Mouse (Mus musculus) forebrain, embryonic 11.5 days (tissue): ENCODE measurements around the gene Mmrn2. TPM values are rescaled to one million over a fixed set of nuclear protein-coding genes. Genes with fewer than 3 reads are reported as not detected.
"Not testable (repeated sequence)": the region's sequence is repeated elsewhere in the genome, so short reads cannot be mapped to it uniquely, and the experiment has no call there.

ENCODE experiments used
- ATAC-seq: fragments of 200-750 bp; cut with Nextera tagmentation; replicated peaks from 2 replicates; pipeline ENCODE4 v1.8.0; 2017; ENCODE audit warnings: moderate TSS enrichment; ENCODE audit not compliant: low FRiP score
- DNase-seq: peaks from one replicate; pipeline ENCODE4 v3.0.0-alpha.2; 2017; ENCODE audit warnings: low spot score
- H3K27ac ChIP-seq: fragments of 300-500 bp; sonication (generic); 2 replicates; pipeline ENCODE4 v1.5.1; 2014; ENCODE audit warnings: low read depth, low read length
- H3K27me3 ChIP-seq: fragments of 300-500 bp; sonication (generic); 2 replicates; pipeline ENCODE4 v1.6.1; 2014; ENCODE audit warnings: mild to moderate bottlenecking, low read length, mixed read lengths; ENCODE audit not compliant: control insufficient read depth, insufficient read depth
- H3K36me3 ChIP-seq: fragments of 300-500 bp; sonication (generic); 2 replicates; pipeline ENCODE4 v1.6.1; 2014; ENCODE audit warnings: mild to moderate bottlenecking, low read length, moderate library complexity, mixed read lengths; ENCODE audit not compliant: control insufficient read depth, insufficient read depth
- H3K4me1 ChIP-seq: fragments of 300-500 bp; sonication (generic); replicated peaks from 2 replicates; pipeline ENCODE4 v1.6.1; 2014; ENCODE audit warnings: low read length, mixed read lengths; ENCODE audit not compliant: control insufficient read depth, insufficient read depth
- H3K4me2 ChIP-seq: fragments of 300-500 bp; sonication (generic); 2 replicates; pipeline ENCODE4 v1.6.1; 2014; ENCODE audit warnings: low read depth, mild to moderate bottlenecking, low read length, moderate library complexity, mixed read lengths; ENCODE audit not compliant: severe bottlenecking
- H3K4me3 ChIP-seq: fragments of 300-500 bp; sonication (generic); 2 replicates; pipeline ENCODE4 v1.5.1; 2014; ENCODE audit warnings: low read depth, low read length
- H3K9ac ChIP-seq: fragments of 300-500 bp; sonication (generic); 2 replicates; pipeline ENCODE4 v1.6.1; 2014; ENCODE audit warnings: low read length
- H3K9me3 ChIP-seq: fragments of 300-500 bp; sonication (generic); 2 replicates; pipeline ENCODE4 v1.6.1; 2016; ENCODE audit warnings: low read length, mixed read lengths; ENCODE audit not compliant: control insufficient read depth
- WGBS: fragments of 180-500 bp; shearing (Covaris S2); extraction: QIAGEN DNeasy Blood & Tissue Kit; methylation state at CpG from one replicate; pipeline ENCODE4 v1.1.7; 2014; 5-methylcytosine and 5-hydroxymethylcytosine counted together
- polyA plus RNA-seq: library from polyadenylated mRNA; unstranded; fragments of >200 nt; fragmentation: Nextera tagmentation; extraction: Ambion mirVana; gene quantifications from 2 replicates; pipeline ENCODE4 v1.2.1, GENCODE M21; 2014

Mmrn2 gene
- polyA plus RNA-seq, 1 experiment from 2014 or later, result 7.2 TPM

DNA sequence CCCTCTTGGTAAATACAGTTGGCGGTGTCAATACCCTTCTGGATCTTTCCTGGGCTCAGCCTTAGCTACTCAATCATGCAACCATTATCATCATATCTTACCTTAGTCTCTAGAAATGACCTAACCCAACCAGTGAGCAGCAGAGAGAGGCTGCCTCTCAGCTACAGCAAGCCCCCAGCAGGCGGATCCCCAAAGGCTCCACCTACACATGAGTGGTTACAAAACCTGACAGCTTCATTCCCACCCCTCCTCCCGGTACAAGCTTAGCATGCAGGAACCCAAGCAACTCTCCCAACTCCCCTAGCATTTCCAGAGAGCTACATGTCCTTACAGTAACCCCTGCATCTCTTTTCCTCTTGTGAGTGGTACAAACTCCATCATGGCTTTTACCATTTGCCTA is 24.8 kb downstream of the Mmrn2 start:
- H3K4me1 ChIP-seq, result no peaks in the 10 kb centered on the region
- ATAC-seq, result no peak
- no peak overlapping the region for H3K4me3 ChIP-seq
- H3K9me3 ChIP-seq, result no peaks in the 10 kb centered on the region
- no peaks in the 10 kb centered on the region for H3K27me3 ChIP-seq
- H3K36me3 ChIP-seq, result peaks cover 2% of the 10 kb centered on the region; the same call in 1 of the 2 replicates
- DNase-seq, result peak; percentile 32
- H3K27ac ChIP-seq, result no peak overlapping the region
- WGBS, result 94% methylated on average over 3 of the region's 3 CpGs
- H3K4me2 ChIP-seq, result no peak overlapping the region
- H3K9ac ChIP-seq, result no peak overlapping the region

DNA sequence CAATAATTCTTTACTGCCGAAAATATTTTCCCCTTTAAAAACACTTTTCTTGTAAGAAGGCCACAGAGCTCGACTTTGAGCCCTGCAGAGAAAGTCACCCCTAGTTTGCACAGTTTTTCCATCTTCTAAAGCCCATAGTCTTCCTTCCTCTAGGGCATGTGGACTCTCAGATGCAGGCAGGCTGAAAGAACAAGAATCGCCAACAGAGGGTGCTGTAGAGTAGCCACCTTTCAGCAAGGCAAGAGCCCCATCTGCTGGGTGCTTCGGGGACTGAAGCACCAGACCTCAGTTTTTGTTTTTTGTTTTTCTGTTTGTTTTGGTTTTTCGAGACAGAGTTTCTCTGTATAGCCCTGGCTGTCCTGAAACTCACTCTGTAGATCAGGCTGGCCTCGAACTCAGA is 25.9 kb downstream of the Mmrn2 start:
- H3K4me3 ChIP-seq, result no peak overlapping the region
- WGBS, result 57% methylated on average over 6 of the region's 6 CpGs
- no peaks in the 10 kb centered on the region for H3K4me1 ChIP-seq
- DNase-seq (peak; percentile 86), ATAC-seq (no peak)
- peaks cover 2% of the 10 kb centered on the region; the same call in 1 of the 2 replicates for H3K36me3 ChIP-seq
- H3K9me3 ChIP-seq, result no peaks in the 10 kb centered on the region
- H3K27me3 ChIP-seq, result no peaks in the 10 kb centered on the region
- no peak overlapping the region for H3K9ac ChIP-seq
- no peak overlapping the region for H3K27ac ChIP-seq
- no peak overlapping the region for H3K4me2 ChIP-seq

DNA sequence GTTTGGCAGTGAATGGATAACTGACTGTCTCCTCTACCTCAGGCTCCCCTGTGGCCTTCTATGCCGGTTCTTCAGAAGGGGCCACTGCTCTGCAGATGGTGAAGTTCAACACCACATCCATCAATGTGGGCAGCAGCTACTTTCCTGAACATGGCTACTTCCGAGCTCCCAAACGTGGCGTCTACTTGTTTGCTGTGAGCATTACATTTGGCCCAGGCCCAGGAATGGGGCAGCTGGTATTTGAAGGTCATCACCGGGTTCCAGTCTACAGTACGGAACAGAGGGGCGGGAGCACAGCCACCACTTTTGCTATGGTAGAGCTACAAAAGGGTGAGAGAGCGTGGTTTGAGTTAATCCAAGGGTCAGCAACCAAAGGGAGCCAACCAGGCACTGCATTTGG is 27.6 kb downstream of the Mmrn2 start:
- no peak for ATAC-seq
- 88% methylated on average over 8 of the region's 8 CpGs for WGBS
- H3K9ac ChIP-seq, result no peak overlapping the region

DNA sequence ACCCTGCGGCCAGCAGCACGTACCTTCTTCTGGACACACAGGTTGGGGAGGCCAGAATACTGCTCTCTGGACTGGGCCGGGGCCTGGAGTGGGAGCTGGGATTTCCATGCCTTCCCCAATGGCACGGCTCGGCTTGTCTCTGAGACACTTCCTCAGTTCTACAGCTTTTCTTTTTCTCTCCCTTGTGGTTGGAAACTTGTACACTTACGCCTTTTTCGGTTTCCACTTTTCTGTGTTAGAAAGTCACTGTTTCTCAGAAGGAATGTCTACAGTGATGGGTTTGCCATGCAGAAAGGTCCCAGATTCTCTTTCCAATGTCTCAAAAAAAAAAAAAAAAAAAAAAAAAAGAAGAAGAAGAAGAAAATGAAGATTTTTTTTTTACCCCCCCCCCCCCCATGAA is 28.2 kb downstream of the Mmrn2 start:
- H3K36me3 ChIP-seq, result peaks cover 5% of the 10 kb centered on the region; the same call in 1 of the 2 replicates
- H3K27ac ChIP-seq, result no peak overlapping the region
- no peak overlapping the region for H3K4me3 ChIP-seq
- WGBS, result 96% methylated on average over 7 of the region's 7 CpGs
- no peaks in the 10 kb centered on the region for H3K4me1 ChIP-seq
- peak; percentile 47 for DNase-seq
- no peak overlapping the region for H3K4me2 ChIP-seq
- H3K27me3 ChIP-seq, result no peaks in the 10 kb centered on the region
- H3K9ac ChIP-seq, result no peak overlapping the region
- H3K9me3 ChIP-seq, result no peaks in the 10 kb centered on the region
- no peak for ATAC-seq

More for the DNA sequence above, 27.6 kb downstream of the Mmrn2 start:
- Histone ChIP-seq H3K36me3 (peaks cover 5% of the 10 kb centered on the region; the same call in 1 of the 2 replicates), H3K4me1 (no peaks in the 10 kb centered on the region), H3K4me3 (no peak overlapping the region), H3K4me2 (no peak overlapping the region), H3K9me3 (no peaks in the 10 kb centered on the region), H3K27me3 (no peaks in the 10 kb centered on the region), H3K27ac (no peak overlapping the region)
- DNase-seq, result peak; percentile 37

DNA sequence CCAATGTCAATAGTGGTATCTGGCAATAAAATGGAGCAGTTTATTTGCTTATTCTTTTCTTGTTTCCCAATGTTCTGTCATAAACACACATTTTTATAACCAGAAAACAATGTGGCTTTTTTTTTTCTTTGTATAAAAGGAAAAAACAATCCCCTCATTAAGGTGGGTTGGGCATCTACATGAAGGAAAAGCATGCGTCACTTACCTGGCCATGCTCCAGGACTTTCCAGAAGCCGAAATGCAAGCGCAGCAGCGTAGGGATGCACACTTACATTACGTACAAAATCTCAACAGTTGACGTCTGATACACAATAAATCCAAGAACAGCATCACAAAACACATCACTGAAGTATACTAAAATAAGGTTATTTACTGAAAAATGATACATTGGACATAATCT is 35.5 kb downstream of the Mmrn2 start:
- Histone ChIP-seq H3K27me3 (no peaks in the 10 kb centered on the region), H3K9me3 (no peaks in the 10 kb centered on the region), H3K4me2 (no peak overlapping the region), H3K27ac (no peak overlapping the region), H3K36me3 (peaks cover 11% of the 10 kb centered on the region), H3K4me3 (no peak overlapping the region), H3K9ac (no peak overlapping the region), H3K4me1 (no peaks in the 10 kb centered on the region)
- DNase-seq (no peak), ATAC-seq (no peak)
- 96% methylated on average over 6 of the region's 6 CpGs for WGBS

DNA sequence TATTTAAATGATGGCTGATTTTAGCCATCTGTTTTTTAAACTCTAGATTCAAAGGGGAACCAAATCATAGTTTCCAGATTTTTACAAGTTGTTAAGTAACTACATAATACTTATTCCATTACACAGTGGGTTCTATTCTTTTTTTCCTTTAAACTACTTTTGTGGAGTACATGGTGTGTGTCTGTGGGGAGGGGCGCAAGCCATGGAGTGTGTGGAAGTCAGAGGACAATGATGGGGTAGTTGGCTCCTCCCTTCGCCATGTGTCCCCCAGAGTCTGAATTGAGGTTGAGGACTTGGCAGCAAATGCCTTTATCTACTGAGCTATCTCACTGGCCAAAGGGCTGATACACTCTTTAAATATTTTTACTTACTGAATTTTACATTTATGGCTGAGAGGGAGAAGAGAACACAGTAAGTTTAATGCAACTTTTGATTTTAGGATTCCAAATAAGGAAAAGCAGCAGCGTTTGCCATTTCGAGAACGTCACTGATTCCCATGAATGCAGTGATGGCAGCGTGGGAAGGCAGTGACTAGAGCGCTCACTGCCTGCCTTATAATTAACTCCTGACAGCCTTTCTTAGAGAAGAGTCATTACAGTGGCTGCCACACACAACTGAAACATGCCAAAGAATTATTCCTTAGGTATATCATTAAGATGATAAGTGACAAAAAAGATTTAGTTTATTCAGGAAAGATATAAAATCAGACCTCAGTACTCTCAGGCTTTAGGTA is 37.1 kb downstream of the Mmrn2 start:
- peak; percentile 31 for DNase-seq
- Histone ChIP-seq H3K9ac (no peak overlapping the region), H3K27me3 (no peaks in the 10 kb centered on the region), H3K4me1 (no peaks in the 10 kb centered on the region), H3K27ac (no peak overlapping the region), H3K36me3 (peaks cover 11% of the 10 kb centered on the region), H3K4me2 (no peak overlapping the region), H3K9me3 (no peaks in the 10 kb centered on the region), H3K4me3 (no peak overlapping the region)
- 94% methylated on average over 7 of the region's 7 CpGs for WGBS
- no peak for ATAC-seq

DNA sequence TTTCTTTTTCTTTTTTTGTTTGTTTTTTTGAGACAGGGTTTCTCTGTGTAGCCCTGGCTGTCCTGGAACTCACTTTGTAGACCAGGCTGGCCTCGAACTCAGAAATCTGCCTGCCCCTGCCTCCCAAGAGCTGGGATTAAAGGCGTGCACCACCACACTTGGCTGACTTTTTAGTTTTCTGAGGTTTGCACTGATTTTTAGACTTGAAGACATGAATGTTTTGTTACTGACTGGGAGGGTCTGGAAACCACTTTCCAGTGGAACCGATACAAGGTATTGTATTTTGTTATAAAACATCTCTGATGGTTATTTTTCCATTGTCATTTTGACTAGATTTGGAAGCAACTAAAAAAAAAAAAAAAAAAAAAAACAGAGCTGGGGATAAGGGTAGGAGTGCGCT is 41.7 kb downstream of the Mmrn2 start:
- WGBS, result 98% methylated on average over 4 of the region's 4 CpGs
- H3K36me3 ChIP-seq, ATAC-seq: not testable (repeated sequence)

DNA sequence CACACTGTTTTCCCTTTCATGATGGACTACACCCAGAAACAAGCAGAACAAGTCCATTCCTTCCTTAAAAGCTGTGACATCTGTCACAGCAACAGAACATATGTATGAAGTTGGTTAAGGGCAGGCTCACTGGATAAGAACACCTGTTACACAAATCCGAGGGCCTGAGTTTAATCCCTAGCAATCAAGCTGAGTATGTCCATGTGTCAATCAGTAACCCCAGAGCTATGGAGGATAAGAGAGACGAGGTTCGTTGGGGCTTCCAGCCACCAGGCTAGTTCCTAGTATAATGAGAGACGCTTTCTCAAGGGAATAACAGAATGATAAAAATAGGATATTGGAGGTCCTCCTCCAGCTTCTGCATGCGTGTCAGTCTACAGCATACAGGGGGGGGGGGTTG is 42.2 kb downstream of the Mmrn2 start:
- H3K4me2 ChIP-seq, result no peak overlapping the region
- H3K9ac ChIP-seq, result no peak overlapping the region
- ATAC-seq (no peak), DNase-seq (peak; percentile 21)
- H3K9me3 ChIP-seq, result no peaks in the 10 kb centered on the region
- H3K4me3 ChIP-seq, result no peak overlapping the region
- no peaks in the 10 kb centered on the region for H3K4me1 ChIP-seq
- peaks cover 7% of the 10 kb centered on the region for H3K36me3 ChIP-seq
- WGBS, result 87% methylated on average over 5 of the region's 5 CpGs
- no peak overlapping the region for H3K27ac ChIP-seq
- H3K27me3 ChIP-seq, result no peaks in the 10 kb centered on the region

More for the DNA sequence above, 41.7 kb downstream of the Mmrn2 start:
- not testable (repeated sequence) for DNase-seq, H3K9me3 ChIP-seq, H3K27me3 ChIP-seq, H3K4me1 ChIP-seq, H3K27ac ChIP-seq, H3K9ac ChIP-seq, H3K4me2 ChIP-seq, H3K4me3 ChIP-seq

DNA sequence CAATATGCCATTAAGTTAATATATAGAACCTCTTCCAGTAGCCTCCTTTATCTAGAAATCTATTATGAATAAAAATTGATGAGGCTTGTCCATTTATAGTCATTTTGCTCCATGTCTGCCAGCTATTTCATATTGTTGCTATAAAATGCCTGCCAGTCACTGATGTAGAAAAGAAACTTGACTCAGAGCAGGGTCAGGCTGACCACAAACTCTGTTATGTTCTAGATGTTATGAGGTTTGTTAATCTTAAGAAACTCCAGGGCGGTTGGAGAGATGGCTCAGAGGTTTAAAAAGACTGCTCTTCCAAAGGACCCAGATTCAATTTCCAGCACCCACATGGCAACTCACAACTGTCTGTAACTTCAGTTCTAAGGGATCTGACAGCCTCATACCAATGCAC is 45.8 kb downstream of the Mmrn2 start:
- no peak for DNase-seq
- no peak for ATAC-seq
- Histone ChIP-seq H3K4me2 (no peak overlapping the region), H3K4me3 (no peak overlapping the region), H3K9me3 (no peaks in the 10 kb centered on the region), H3K27me3 (no peaks in the 10 kb centered on the region), H3K36me3 (peaks cover 3% of the 10 kb centered on the region; the same call in 1 of the 2 replicates), H3K9ac (no peak overlapping the region), H3K4me1 (no peaks in the 10 kb centered on the region), H3K27ac (no peak overlapping the region)
- WGBS, result 92% methylated on average over 1 of the region's 1 CpGs
